Mouse (Mus musculus): ENCODE data around the gene Cuta. TPM values are rescaled to one million over a fixed set of nuclear protein-coding genes. Genes with fewer than 3 reads are reported as not detected.

Gene Cuta
- polyA plus RNA-seq, 2 experiments: 127 to 146 TPM

- ATAC-seq (ENCODE audit: low FRiP score, low read depth) (no peak), DNase-seq (ENCODE audit: low spot score) (no peak)
- WGBS: 48% methylated on average over 5 of the region's 5 CpGs
- H3K36me3 ChIP-seq (ENCODE audit: control insufficient read depth, insufficient read depth, low read length): no peaks in the 10 kb centered on the region
- H3K9ac ChIP-seq (ENCODE audit: low read depth, low read length, severe bottlenecking): no peak overlapping the region
- H3K27me3 ChIP-seq (ENCODE audit: control insufficient read depth, insufficient read depth, low read length): no peaks in the 10 kb centered on the region
- H3K4me1 ChIP-seq (ENCODE audit: control insufficient read depth, insufficient read depth, low read length): no peaks in the 10 kb centered on the region
- H3K9me3 ChIP-seq (ENCODE audit: control insufficient read depth, low read length): no peaks in the 10 kb centered on the region
- no peak for TF ChIP-seq POLR2A (IDR thresholded peaks at IDR 0.05; ENCODE audit: borderline replicate concordance, extremely low read depth, insufficient read depth, insufficient read length)
- no peak overlapping the region for H3K4me3 ChIP-seq (replicated peaks; ENCODE audit: low read length)
- H3K4me2 ChIP-seq (replicated peaks; ENCODE audit: low read depth, low read length, severe bottlenecking): no peak overlapping the region
- H3K27ac ChIP-seq (replicated peaks; ENCODE audit: low read depth, low read length): no peak overlapping the region
These were observed 35.0 kb downstream of the Cuta start for GRCm38 (mm10) chr17:26904320-26904719.

- no peak for ATAC-seq (ENCODE audit: low FRiP score, low read depth)
These were observed 38.5 kb downstream of the Cuta start for GRCm38 (mm10) chr17:26900916-26901315.

GRCm38 (mm10) chr17:26895578-26895977 lies 43.8 kb downstream of the Cuta start:
- peaks cover 18% of the 10 kb centered on the region for H3K4me1 ChIP-seq (ENCODE audit: control insufficient read depth, insufficient read depth, low read length)
- no peaks in the 10 kb centered on the region for H3K36me3 ChIP-seq (ENCODE audit: control insufficient read depth, insufficient read depth, low read length)
- no peak overlapping the region for H3K9ac ChIP-seq (ENCODE audit: low read depth, low read length, severe bottlenecking)
- no peak overlapping the region for H3K4me3 ChIP-seq (replicated peaks; ENCODE audit: low read length)
- no peak for TF ChIP-seq POLR2A (IDR thresholded peaks at IDR 0.05; ENCODE audit: borderline replicate concordance, extremely low read depth, insufficient read depth, insufficient read length)
- no peak overlapping the region for H3K4me2 ChIP-seq (replicated peaks; ENCODE audit: low read depth, low read length, severe bottlenecking)
- ATAC-seq (ENCODE audit: low FRiP score, low read depth) (no peak), DNase-seq (ENCODE audit: low spot score) (peak; percentile 40)
- H3K27ac ChIP-seq (replicated peaks; ENCODE audit: low read depth, low read length): no peak overlapping the region
- 11% methylated on average over 10 of the region's 10 CpGs for WGBS
- H3K27me3 ChIP-seq (ENCODE audit: control insufficient read depth, insufficient read depth, low read length): no peaks in the 10 kb centered on the region
- H3K9me3 ChIP-seq (ENCODE audit: control insufficient read depth, low read length): no peaks in the 10 kb centered on the region

More at GRCm38 (mm10) chr17:26900916-26901315, 38.5 kb downstream of the Cuta start:
- Histone ChIP-seq H3K9me3 (ENCODE audit: control insufficient read depth, low read length) (no peaks in the 10 kb centered on the region), H3K4me3 (replicated peaks; ENCODE audit: low read length) (no peak overlapping the region), H3K4me2 (replicated peaks; ENCODE audit: low read depth, low read length, severe bottlenecking) (no peak overlapping the region), H3K36me3 (ENCODE audit: control insufficient read depth, insufficient read depth, low read length) (no peaks in the 10 kb centered on the region), H3K27me3 (ENCODE audit: control insufficient read depth, insufficient read depth, low read length) (no peaks in the 10 kb centered on the region), H3K4me1 (ENCODE audit: control insufficient read depth, insufficient read depth, low read length) (no peaks in the 10 kb centered on the region), H3K27ac (replicated peaks; ENCODE audit: low read depth, low read length) (no peak overlapping the region), H3K9ac (ENCODE audit: low read depth, low read length, severe bottlenecking) (no peak overlapping the region)
- no peak for TF ChIP-seq POLR2A (IDR thresholded peaks at IDR 0.05; ENCODE audit: borderline replicate concordance, extremely low read depth, insufficient read depth, insufficient read length)
- 74% methylated on average over 6 of the region's 6 CpGs for WGBS
- DNase-seq (ENCODE audit: low spot score): no peak

GRCm38 (mm10) chr17:26894342-26894741 lies 45.0 kb downstream of the Cuta start:
- DNase-seq (ENCODE audit: low spot score): no peak
- Histone ChIP-seq H3K9ac (ENCODE audit: low read depth, low read length, severe bottlenecking) (no peak overlapping the region), H3K27me3 (ENCODE audit: control insufficient read depth, insufficient read depth, low read length) (no peaks in the 10 kb centered on the region), H3K27ac (replicated peaks; ENCODE audit: low read depth, low read length) (no peak overlapping the region), H3K4me3 (replicated peaks; ENCODE audit: low read length) (no peak overlapping the region), H3K4me1 (ENCODE audit: control insufficient read depth, insufficient read depth, low read length) (peaks cover 18% of the 10 kb centered on the region), H3K4me2 (replicated peaks; ENCODE audit: low read depth, low read length, severe bottlenecking) (no peak overlapping the region), H3K9me3 (ENCODE audit: control insufficient read depth, low read length) (no peaks in the 10 kb centered on the region), H3K36me3 (ENCODE audit: control insufficient read depth, insufficient read depth, low read length) (no peaks in the 10 kb centered on the region)
- peak; percentile 36; the same call in 1 of the 2 replicates for ATAC-seq (ENCODE audit: low FRiP score, low read depth)
- TF ChIP-seq POLR2A (IDR thresholded peaks at IDR 0.05; ENCODE audit: borderline replicate concordance, extremely low read depth, insufficient read depth, insufficient read length): no peak
- 71% methylated on average over 6 of the region's 6 CpGs for WGBS

GRCm38 (mm10) chr17:26893492-26893891 lies 45.9 kb downstream of the Cuta start:
- Histone ChIP-seq H3K9ac (ENCODE audit: low read depth, low read length, severe bottlenecking) (no peak overlapping the region), H3K27me3 (ENCODE audit: control insufficient read depth, insufficient read depth, low read length) (no peaks in the 10 kb centered on the region), H3K4me2 (replicated peaks; ENCODE audit: low read depth, low read length, severe bottlenecking) (no peak overlapping the region), H3K4me1 (ENCODE audit: control insufficient read depth, insufficient read depth, low read length) (peaks cover 18% of the 10 kb centered on the region), H3K27ac (replicated peaks; ENCODE audit: low read depth, low read length) (peak overlapping the region; percentile 40; the same call in 1 of the 2 replicates), H3K4me3 (replicated peaks; ENCODE audit: low read length) (no peak overlapping the region), H3K36me3 (ENCODE audit: control insufficient read depth, insufficient read depth, low read length) (no peaks in the 10 kb centered on the region), H3K9me3 (ENCODE audit: control insufficient read depth, low read length) (no peaks in the 10 kb centered on the region)
- WGBS: 46% methylated on average over 6 of the region's 6 CpGs
- ATAC-seq (ENCODE audit: low FRiP score, low read depth) (no peak), DNase-seq (ENCODE audit: low spot score) (no peak)
- no peak for TF ChIP-seq POLR2A (IDR thresholded peaks at IDR 0.05; ENCODE audit: borderline replicate concordance, extremely low read depth, insufficient read depth, insufficient read length)
